Mouse (Mus musculus) liver, embryonic 12.5 days (tissue): ENCODE data around the gene Gga3. TPM values are rescaled to one million over a fixed set of nuclear protein-coding genes. Genes with fewer than 3 reads are reported as not detected.

Source experiments
- ATAC-seq: fragments of 200-750 bp; cut with Nextera tagmentation; 2 replicates; pipeline ENCODE4 v1.8.0; 2017; ENCODE audit warnings: moderate number of reproducible peaks, mild to moderate bottlenecking, moderate library complexity
- H3K27ac ChIP-seq: fragments of 300-500 bp; sonication (generic); 2 replicates; pipeline ENCODE4 v1.5.1; 2016; ENCODE audit warnings: mild to moderate bottlenecking
- H3K27me3 ChIP-seq: fragments of 300-500 bp; sonication (generic); replicated peaks from 2 replicates; pipeline ENCODE4 v1.6.1; 2016; ENCODE audit warnings: mild to moderate bottlenecking, moderate library complexity
- H3K36me3 ChIP-seq: fragments of 300-500 bp; sonication (generic); 2 replicates; pipeline ENCODE4 v1.6.1; 2016; ENCODE audit warnings: mild to moderate bottlenecking, moderate library complexity
- H3K4me1 ChIP-seq: fragments of 300-500 bp; sonication (generic); 2 replicates; pipeline ENCODE4 v1.6.1; 2016
- H3K4me2 ChIP-seq: fragments of 300-500 bp; sonication (generic); 2 replicates; pipeline ENCODE4 v1.6.1; 2016; ENCODE audit warnings: mild to moderate bottlenecking, moderate library complexity
- H3K4me3 ChIP-seq: fragments of 300-500 bp; sonication (generic); 2 replicates; pipeline ENCODE4 v1.5.1; 2016; ENCODE audit warnings: mild to moderate bottlenecking, moderate library complexity
- H3K9ac ChIP-seq: fragments of 300-500 bp; sonication (generic); 2 replicates; pipeline ENCODE4 v1.6.1; 2016; ENCODE audit warnings: mild to moderate bottlenecking, moderate library complexity
- H3K9me3 ChIP-seq: fragments of 300-500 bp; sonication (generic); replicated peaks from 2 replicates; pipeline ENCODE4 v1.6.1; 2016; ENCODE audit warnings: mild to moderate bottlenecking, moderate library complexity
- WGBS: fragments of 180-500 bp; shearing (Covaris S2); methylation state at CpG from one replicate; pipeline ENCODE4 v1.1.7; 2016; ENCODE audit not compliant: insufficient replicate concordance; 5-methylcytosine and 5-hydroxymethylcytosine counted together
- polyA plus RNA-seq: library from polyadenylated mRNA; unstranded; fragments of >200 nt; fragmentation: Nextera tagmentation; extraction: Ambion mirVana; gene quantifications from 2 replicates; pipeline ENCODE4 v1.2.1, GENCODE M21; 2016

Gene Gga3
- polyA plus RNA-seq, 1 experiment from 2014 or later = 14.7 TPM

- Histone ChIP-seq H3K27ac (no peak overlapping the region), H3K36me3 (peaks cover 4% of the 10 kb centered on the region; the same call in 1 of the 2 replicates)
Measured at GRCm38 (mm10) chr11:115629734-115630531, 26.1 kb upstream of the Gga3 start.

GRCm38 (mm10) chr11:115628465-115629101 is 24.7 kb upstream of the Gga3 start:
- H3K4me1 ChIP-seq = peaks cover 37% of the 10 kb centered on the region
- H3K4me3 ChIP-seq = peak overlapping the region; percentile 77
- H3K9ac ChIP-seq = peak overlapping the region; percentile 72
- H3K36me3 ChIP-seq = peaks cover 10% of the 10 kb centered on the region
- 42% methylated on average over 13 of the region's 13 CpGs for WGBS
- peak overlapping the region; percentile 94 for H3K4me2 ChIP-seq
- peak; percentile 10 for ATAC-seq
- H3K27ac ChIP-seq = peak overlapping the region; percentile 72
- no peaks in the 10 kb centered on the region for H3K27me3 ChIP-seq
- H3K9me3 ChIP-seq = no peaks in the 10 kb centered on the region

More at GRCm38 (mm10) chr11:115629734-115630531, 26.1 kb upstream of the Gga3 start:
- Histone ChIP-seq H3K27me3 (no peaks in the 10 kb centered on the region), H3K4me1 (peaks cover 37% of the 10 kb centered on the region), H3K9me3 (no peaks in the 10 kb centered on the region), H3K4me2 (no peak overlapping the region), H3K4me3 (no peak overlapping the region), H3K9ac (no peak overlapping the region)
- 62% methylated on average over 13 of the region's 13 CpGs for WGBS
- ATAC-seq = no peak

GRCm38 (mm10) chr11:115627705-115628464 is 24.0 kb upstream of the Gga3 start, which contains the start of gene Slc25a19:
Gene Slc25a19, minus strand, starts transcription at chr11:115628295.
- 3% methylated on average over 47 of the region's 47 CpGs for WGBS
- peaks cover 15% of the 10 kb centered on the region for H3K36me3 ChIP-seq
- peak; percentile 98 for ATAC-seq
- peak within 1 kb of the TSS; percentile 77 for H3K4me3 ChIP-seq
- no peaks in the 10 kb centered on the region for H3K27me3 ChIP-seq
- H3K9ac ChIP-seq = peak within 1 kb of the TSS; percentile 80
- H3K4me2 ChIP-seq = peak within 1 kb of the TSS; percentile 94
- H3K4me1 ChIP-seq = peaks cover 37% of the 10 kb centered on the region
- H3K9me3 ChIP-seq = no peaks in the 10 kb centered on the region
- H3K27ac ChIP-seq = peak within 1 kb of the TSS; percentile 80

GRCm38 (mm10) chr11:115626824-115627616 is 23.2 kb upstream of the Gga3 start:
- Histone ChIP-seq H3K27me3 (no peaks in the 10 kb centered on the region), H3K4me3 (peak overlapping the region; percentile 77), H3K9me3 (no peaks in the 10 kb centered on the region), H3K36me3 (peaks cover 24% of the 10 kb centered on the region), H3K9ac (peak overlapping the region; percentile 80), H3K4me2 (peak overlapping the region; percentile 94), H3K27ac (peak overlapping the region; percentile 80), H3K4me1 (peaks cover 37% of the 10 kb centered on the region)
- WGBS = 50% methylated on average over 11 of the region's 11 CpGs
- ATAC-seq = no peak

GRCm38 (mm10) chr11:115625877-115626276 is 22.0 kb upstream of the Gga3 start:
- Histone ChIP-seq H3K4me2 (no peak overlapping the region), H3K4me3 (no peak overlapping the region), H3K9me3 (no peaks in the 10 kb centered on the region), H3K27me3 (no peaks in the 10 kb centered on the region), H3K27ac (no peak overlapping the region), H3K9ac (no peak overlapping the region), H3K4me1 (peaks cover 26% of the 10 kb centered on the region), H3K36me3 (peaks cover 29% of the 10 kb centered on the region)
- WGBS = 83% methylated on average over 9 of the region's 9 CpGs
- ATAC-seq = no peak

- peaks cover 20% of the 10 kb centered on the region for H3K4me1 ChIP-seq
- no peaks in the 10 kb centered on the region for H3K27me3 ChIP-seq
- no peak overlapping the region for H3K9ac ChIP-seq
- H3K36me3 ChIP-seq = peaks cover 52% of the 10 kb centered on the region
- no peaks in the 10 kb centered on the region for H3K9me3 ChIP-seq
- no peak overlapping the region for H3K4me3 ChIP-seq
- no peak overlapping the region for H3K27ac ChIP-seq
- ATAC-seq = no peak
- H3K4me2 ChIP-seq = no peak overlapping the region
- 76% methylated on average over 9 of the region's 9 CpGs for WGBS
Measured at GRCm38 (mm10) chr11:115623487-115624070, 19.7 kb upstream of the Gga3 start.

- WGBS = 92% methylated on average over 7 of the region's 7 CpGs
- no peak overlapping the region for H3K4me3 ChIP-seq
- H3K36me3 ChIP-seq = peaks cover 80% of the 10 kb centered on the region
- no peaks in the 10 kb centered on the region for H3K9me3 ChIP-seq
- H3K9ac ChIP-seq = no peak overlapping the region
- H3K27ac ChIP-seq = no peak overlapping the region
- no peak overlapping the region for H3K4me2 ChIP-seq
- no peaks in the 10 kb centered on the region for H3K27me3 ChIP-seq
- peaks cover 13% of the 10 kb centered on the region for H3K4me1 ChIP-seq
- no peak for ATAC-seq
Measured at GRCm38 (mm10) chr11:115619949-115620348, 16.1 kb upstream of the Gga3 start.

- Histone ChIP-seq H3K4me1 (peaks cover 16% of the 10 kb centered on the region), H3K9ac (no peak overlapping the region), H3K4me3 (no peak overlapping the region), H3K27ac (no peak overlapping the region), H3K9me3 (no peaks in the 10 kb centered on the region), H3K4me2 (no peak overlapping the region), H3K36me3 (peaks cover 83% of the 10 kb centered on the region), H3K27me3 (no peaks in the 10 kb centered on the region)
- WGBS = 84% methylated on average over 16 of the region's 16 CpGs
- ATAC-seq = no peak
Measured at GRCm38 (mm10) chr11:115618732-115619516, 15.1 kb upstream of the Gga3 start.

GRCm38 (mm10) chr11:115618001-115618400 is 14.2 kb upstream of the Gga3 start:
- WGBS = 93% methylated on average over 2 of the region's 2 CpGs
- Histone ChIP-seq H3K4me1 (peaks cover 25% of the 10 kb centered on the region), H3K9ac (no peak overlapping the region), H3K36me3 (peaks cover 75% of the 10 kb centered on the region), H3K9me3 (no peaks in the 10 kb centered on the region), H3K27me3 (no peaks in the 10 kb centered on the region), H3K4me2 (no peak overlapping the region), H3K4me3 (no peak overlapping the region), H3K27ac (no peak overlapping the region)
- ATAC-seq = no peak

- no peaks in the 10 kb centered on the region for H3K27me3 ChIP-seq
- H3K27ac ChIP-seq = no peak overlapping the region
- H3K4me1 ChIP-seq = peaks cover 30% of the 10 kb centered on the region
- no peaks in the 10 kb centered on the region for H3K9me3 ChIP-seq
- no peak overlapping the region for H3K4me2 ChIP-seq
- WGBS = 83% methylated on average over 6 of the region's 6 CpGs
- H3K36me3 ChIP-seq = peaks cover 65% of the 10 kb centered on the region
- ATAC-seq = no peak
- no peak overlapping the region for H3K4me3 ChIP-seq
- H3K9ac ChIP-seq = no peak overlapping the region
Measured at GRCm38 (mm10) chr11:115616893-115617292, 13.0 kb upstream of the Gga3 start.
